Mouse (Mus musculus) forebrain, embryonic 14.5 days (tissue): ENCODE measurements at regions not wholly inside any gene's neighbourhood (a gene's known extent, or its start where the extent isn't known, plus 50 kb on each side); places are given as distances from the start of the nearest gene placed in this dataset.
"Not testable (repeated sequence)": the region's sequence is repeated elsewhere in the genome, so short reads cannot be mapped to it uniquely, and the experiment has no call there.

Source experiments
- ATAC-seq: fragments of 200-750 bp; cut with Nextera tagmentation; 2 replicates; pipeline ENCODE4 v1.8.0; 2017; ENCODE audit warnings: mild to moderate bottlenecking, moderate library complexity
- DNase-seq: peaks from one replicate; pipeline ENCODE4 v3.0.0-alpha.2; 2015; ENCODE audit warnings: low spot score
- H3K27ac ChIP-seq: fragments of 300-500 bp; sonication (generic); 2 replicates; pipeline ENCODE4 v1.5.1; 2014; ENCODE audit warnings: low read depth, mild to moderate bottlenecking, control low read depth, low read length, moderate library complexity
- H3K27me3 ChIP-seq: fragments of 300-500 bp; sonication (generic); replicated peaks from 2 replicates; pipeline ENCODE4 v1.6.1; 2014; ENCODE audit warnings: low read length, control low read depth, mixed read lengths; ENCODE audit not compliant: control insufficient read depth, insufficient read depth
- H3K36me3 ChIP-seq: fragments of 300-500 bp; sonication (generic); 2 replicates; pipeline ENCODE4 v1.6.1; 2014; ENCODE audit warnings: low read length, control low read depth; ENCODE audit not compliant: control insufficient read depth, insufficient read depth
- H3K4me1 ChIP-seq: fragments of 300-500 bp; sonication (generic); 2 replicates; pipeline ENCODE4 v1.6.1; 2014; ENCODE audit warnings: antibody characterized with exemption, low read length, control low read depth; ENCODE audit not compliant: control insufficient read depth, insufficient read depth
- H3K4me2 ChIP-seq: fragments of 300-500 bp; sonication (generic); 2 replicates; pipeline ENCODE4 v1.6.1; 2014; ENCODE audit warnings: mild to moderate bottlenecking, control low read depth, low read length
- H3K4me3 ChIP-seq: fragments of 300-500 bp; sonication (generic); 2 replicates; pipeline ENCODE4 v1.5.1; 2014; ENCODE audit warnings: low read depth, low read length, control low read depth
- H3K9ac ChIP-seq: fragments of 300-500 bp; sonication (generic); 2 replicates; pipeline ENCODE4 v1.6.1; 2014; ENCODE audit warnings: mild to moderate bottlenecking, low read length, control low read depth, moderate library complexity
- H3K9me3 ChIP-seq: fragments of 300-500 bp; sonication (generic); replicated peaks from 2 replicates; pipeline ENCODE4 v1.6.1; 2016; ENCODE audit warnings: low read length, control low read depth, mixed read lengths; ENCODE audit not compliant: control insufficient read depth
- WGBS: fragments of 180-500 bp; shearing (Covaris S2); extraction: QIAGEN DNeasy Blood & Tissue Kit; methylation state at CpG from one replicate; pipeline ENCODE4 v1.1.7; 2014; 5-methylcytosine and 5-hydroxymethylcytosine counted together

GRCm38 (mm10) chr11:13605152-13605697, 993.9 kb upstream of the Pom121l12 start:
- Histone ChIP-seq H3K4me2 (no peak overlapping the region), H3K9ac (no peak overlapping the region), H3K4me1 (no peaks in the 10 kb centered on the region), H3K9me3 (no peaks in the 10 kb centered on the region), H3K27ac (no peak overlapping the region), H3K36me3 (no peaks in the 10 kb centered on the region), H3K4me3 (no peak overlapping the region), H3K27me3 (no peaks in the 10 kb centered on the region)
- peak; percentile 50; the same call in 1 of the 2 replicates for ATAC-seq
- peak; percentile 66 for DNase-seq
- WGBS, result 54% methylated on average over 3 of the region's 4 CpGs

DNA sequence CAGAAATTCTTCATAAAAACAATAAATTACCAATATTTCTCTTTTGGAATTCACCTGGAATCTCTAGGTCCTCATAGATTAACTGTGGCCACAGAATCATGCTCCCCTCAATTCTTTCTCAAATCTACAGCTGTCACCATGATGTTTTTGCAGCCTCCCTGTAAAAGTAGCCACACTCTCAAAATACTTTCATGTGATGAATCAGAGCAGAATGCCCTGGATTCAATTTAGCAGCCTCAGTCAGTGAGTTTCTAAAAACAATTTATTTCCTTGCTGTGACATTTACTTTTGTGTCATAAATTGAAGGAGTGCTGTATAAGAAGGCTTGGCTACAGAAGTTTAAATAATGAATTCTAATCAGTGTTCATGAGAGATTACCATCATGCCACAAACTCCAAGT, 1014.4 kb upstream of the Pom121l12 start:
- Histone ChIP-seq H3K36me3 (no peaks in the 10 kb centered on the region), H3K4me1 (no peaks in the 10 kb centered on the region), H3K4me3 (no peak overlapping the region), H3K9ac (no peak overlapping the region), H3K27ac (no peak overlapping the region), H3K4me2 (no peak overlapping the region), H3K27me3 (no peaks in the 10 kb centered on the region), H3K9me3 (no peaks in the 10 kb centered on the region)
- no peak for ATAC-seq
- no peak for DNase-seq

DNA sequence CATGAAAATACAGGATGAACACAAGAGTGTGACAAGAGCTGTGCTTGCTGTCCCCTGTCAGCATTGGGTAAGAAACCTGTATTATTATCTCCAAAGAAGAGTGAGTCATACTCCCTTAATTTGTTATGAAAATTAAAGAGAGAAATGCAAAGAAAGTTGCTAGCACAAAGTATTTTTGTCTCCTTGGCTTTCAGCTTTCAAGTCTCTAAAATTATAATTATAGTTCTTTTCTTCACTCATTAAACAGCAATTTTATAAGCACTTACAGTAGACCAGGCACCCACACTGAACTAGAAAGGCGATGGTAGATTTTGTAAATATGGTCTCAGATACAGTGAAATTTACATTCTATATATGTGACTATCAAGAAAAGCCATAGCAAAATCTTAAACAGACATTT, 1043.8 kb upstream of the Pom121l12 start:
- H3K27ac ChIP-seq, result no peak overlapping the region
- WGBS, result 93% methylated on average over 1 of the region's 1 CpGs
- no peak for DNase-seq
- no peaks in the 10 kb centered on the region for H3K27me3 ChIP-seq
- H3K4me1 ChIP-seq, result no peaks in the 10 kb centered on the region
- no peaks in the 10 kb centered on the region for H3K9me3 ChIP-seq
- no peak overlapping the region for H3K9ac ChIP-seq
- no peaks in the 10 kb centered on the region for H3K36me3 ChIP-seq
- no peak overlapping the region for H3K4me3 ChIP-seq
- H3K4me2 ChIP-seq, result no peak overlapping the region
- ATAC-seq, result no peak

DNA sequence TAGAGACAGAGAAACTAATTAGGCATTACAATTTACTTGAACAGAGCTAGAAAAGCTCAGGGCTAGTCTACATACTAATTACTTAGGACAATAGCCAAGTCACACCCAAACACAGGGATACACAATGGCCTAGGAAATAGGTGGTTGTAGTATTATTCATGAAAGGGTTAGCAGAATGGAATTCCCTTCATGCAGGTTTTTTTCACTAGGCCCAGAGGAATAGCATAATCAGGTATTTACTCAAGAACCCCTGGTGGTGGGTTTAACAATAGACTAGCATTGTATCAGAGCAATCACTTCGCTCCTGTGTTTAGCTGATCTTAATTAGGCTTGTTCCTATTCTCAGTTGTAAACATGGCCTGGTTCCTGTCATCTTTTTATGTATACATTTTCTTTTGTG, 1054.9 kb upstream of the Cobl start:
- not testable (repeated sequence) for H3K36me3 ChIP-seq, H3K4me1 ChIP-seq, H3K4me3 ChIP-seq, H3K9me3 ChIP-seq, ATAC-seq, H3K27me3 ChIP-seq, H3K4me2 ChIP-seq, H3K9ac ChIP-seq, DNase-seq, H3K27ac ChIP-seq
- 16% methylated on average over 1 of the region's 1 CpGs for WGBS

DNA sequence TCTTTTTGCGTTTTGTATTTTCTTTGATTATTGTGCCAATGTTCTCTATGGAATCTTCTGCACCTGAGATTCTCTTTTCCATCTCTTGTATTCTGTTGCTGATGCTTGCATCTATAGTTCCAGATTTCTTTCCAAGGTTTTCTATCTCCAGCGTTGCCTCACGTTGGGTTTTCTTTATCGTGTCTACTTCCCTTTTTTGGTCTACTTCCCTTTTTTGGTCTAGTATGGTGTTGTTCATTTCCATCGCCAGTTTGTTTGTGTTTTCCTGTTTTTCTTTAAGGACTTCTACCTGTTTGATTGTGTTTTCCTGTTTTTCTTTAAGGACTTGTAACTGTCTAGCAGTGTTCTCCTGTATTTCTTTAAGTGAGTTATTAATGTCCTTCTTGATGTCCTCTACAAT, 1046.2 kb upstream of the Cobl start:
- not testable (repeated sequence) for H3K27ac ChIP-seq, ATAC-seq, H3K4me2 ChIP-seq, H3K4me1 ChIP-seq, H3K27me3 ChIP-seq, H3K9me3 ChIP-seq, H3K36me3 ChIP-seq, H3K9ac ChIP-seq, H3K4me3 ChIP-seq, DNase-seq
- WGBS, result 95% methylated on average over 4 of the region's 5 CpGs

- no peaks in the 10 kb centered on the region for H3K4me1 ChIP-seq
- H3K9ac ChIP-seq, result no peak overlapping the region
- no peak overlapping the region for H3K4me3 ChIP-seq
- DNase-seq (no peak), ATAC-seq (no peak)
- no peaks in the 10 kb centered on the region for H3K27me3 ChIP-seq
- H3K27ac ChIP-seq, result no peak overlapping the region
- 95% methylated on average over 2 of the region's 2 CpGs for WGBS
- no peaks in the 10 kb centered on the region for H3K36me3 ChIP-seq
- H3K4me2 ChIP-seq, result no peak overlapping the region
- H3K9me3 ChIP-seq, result no peaks in the 10 kb centered on the region
Measured at GRCm38 (mm10) chr11:13485971-13486370, 1021.2 kb upstream of the Cobl start.

DNA sequence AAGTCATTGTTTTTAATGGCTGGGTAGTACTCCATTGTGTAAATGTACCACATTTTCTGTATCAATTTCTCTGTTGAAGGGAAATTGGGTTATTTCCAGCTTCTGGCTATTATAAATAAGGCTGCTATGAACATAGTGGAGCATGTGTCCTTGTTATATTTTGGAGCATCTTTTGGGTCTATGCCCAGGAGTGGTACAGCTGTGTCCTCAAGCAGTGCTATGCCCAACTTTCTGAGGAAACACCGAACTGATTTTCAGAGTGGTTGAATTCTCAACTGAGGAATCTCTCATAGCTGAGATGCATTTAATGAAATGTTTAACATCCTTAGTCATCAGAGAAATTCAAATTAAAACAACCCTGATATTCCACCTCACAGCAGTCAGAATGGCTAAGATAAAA, 986.8 kb upstream of the Cobl start:
- H3K9me3 ChIP-seq, ATAC-seq: not testable (repeated sequence)

DNA sequence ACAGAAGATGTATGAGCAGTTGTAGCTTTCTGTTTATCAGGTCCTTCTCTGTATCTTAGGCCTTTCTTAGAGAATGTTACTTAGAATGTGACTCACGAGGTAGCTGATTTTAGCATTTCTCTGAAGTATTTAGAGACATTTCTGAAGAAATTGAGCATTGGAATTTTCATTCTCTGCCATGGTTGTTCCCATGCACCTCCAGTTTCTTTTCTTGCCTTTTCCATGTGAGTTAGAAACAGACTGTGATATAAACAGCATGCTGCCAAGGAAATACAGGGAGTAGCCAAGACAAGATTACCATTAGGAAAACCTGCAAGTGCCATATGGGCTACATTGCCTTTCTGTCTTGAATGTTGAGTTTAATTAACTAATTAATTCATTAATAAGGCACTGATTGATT, 971.7 kb upstream of the Cobl start:
- Histone ChIP-seq H3K27me3 (no peaks in the 10 kb centered on the region), H3K9ac (no peak overlapping the region), H3K9me3 (no peaks in the 10 kb centered on the region), H3K36me3 (no peaks in the 10 kb centered on the region), H3K27ac (no peak overlapping the region), H3K4me2 (no peak overlapping the region), H3K4me1 (no peaks in the 10 kb centered on the region), H3K4me3 (no peak overlapping the region)
- DNase-seq, result no peak
- no peak for ATAC-seq
- WGBS, result 89% methylated on average over 1 of the region's 1 CpGs

More for the DNA sequence above, 986.8 kb upstream of the Cobl start:
- WGBS, result 100% methylated on average over 1 of the region's 1 CpGs
- H3K4me1 ChIP-seq, DNase-seq, H3K27ac ChIP-seq, H3K36me3 ChIP-seq, H3K4me2 ChIP-seq, H3K9ac ChIP-seq, H3K27me3 ChIP-seq, H3K4me3 ChIP-seq: not testable (repeated sequence)

GRCm38 (mm10) chr11:13417881-13418280, 953.1 kb upstream of the Cobl start:
- not testable (repeated sequence) for H3K9me3 ChIP-seq, ATAC-seq, DNase-seq, H3K4me2 ChIP-seq, H3K36me3 ChIP-seq, H3K27me3 ChIP-seq, H3K4me3 ChIP-seq, H3K9ac ChIP-seq, H3K27ac ChIP-seq, H3K4me1 ChIP-seq
- 11% methylated on average over 2 of the region's 2 CpGs for WGBS
